ENCODE assay signal across 11 mouse cellular contexts in genomic region chr6:136524751-136525150, GRCm38 (mm10). TPM values are rescaled to one million over a fixed set of nuclear protein-coding genes. Genes with fewer than 3 reads are reported as not detected.
DNase-seq lines count a peak whose midpoint lies in the region; ATAC-seq and TF ChIP-seq lines count a peak whose summit lies in the region.
"Had no signal": no experiment of that assay in that cellular context is flagged by ENCODE, and none has a peak within 500 bp of the region (broad histone marks: within the 10 kb centered on the region; RNA-seq: fewer than 3 reads in every experiment).

No protein-coding gene starts in this region.

- H3K4me1 ChIP-seq in G1E (ENCODE audit: insufficient read depth, low read depth, low read length) = peaks cover 36% of the 10 kb centered on the region
- H3K4me1 ChIP-seq in cerebellum, adult 2 months (ENCODE audit: control insufficient read depth, insufficient read depth, low read length) = peaks cover 3% of the 10 kb centered on the region; the same call in 1 of the 2 replicates

- TF ChIP-seq CTCF in G1E (IDR thresholded peaks at IDR 0.05; ENCODE audit: low read depth, low read length) = no peak
- no peak for TF ChIP-seq CTCF in cerebellum, adult 2 months (IDR thresholded peaks at IDR 0.05; ENCODE audit: borderline replicate concordance, insufficient read depth, low read depth, low read length)

- no peak overlapping the region for H3K4me3 ChIP-seq in G1E (ENCODE audit: low read depth, low read length)
- H3K4me3 ChIP-seq in cerebellum, adult 2 months (replicated peaks; ENCODE audit: insufficient read depth, low read depth, low read length) = no peak overlapping the region
- H3K4me3 ChIP-seq: embryonic facial prominence, embryonic 13.5 days; limb, embryonic 15.5 days had no signal

- 91% methylated on average over 4 of the region's 4 CpGs for WGBS in cerebellum, adult 2 months

- H3K27me3 ChIP-seq in G1E (ENCODE audit: insufficient read depth, low read length) = no peaks in the 10 kb centered on the region
- no peaks in the 10 kb centered on the region for H3K27me3 ChIP-seq in cerebellum, adult 2 months (ENCODE audit: control insufficient read depth, insufficient read depth, low read length)
- H3K27me3 ChIP-seq: embryonic facial prominence, embryonic 13.5 days; limb, embryonic 15.5 days had no signal

- no peak overlapping the region for H3K27ac ChIP-seq in cerebellum, adult 2 months (ENCODE audit: insufficient read depth, low read length)
- H3K27ac ChIP-seq: embryonic facial prominence, embryonic 13.5 days; limb, embryonic 15.5 days had no signal

- no peak for TF ChIP-seq POLR2A in cerebellum, adult 2 months (IDR thresholded peaks at IDR 0.05; ENCODE audit: borderline replicate concordance, insufficient read depth, low read length)

- ATAC-seq in G1E (ENCODE audit: extremely low read depth, insufficient number of reproducible peaks, low FRiP score, poor library complexity, severe bottlenecking) = peak; percentile 61; the same call in 1 of the 2 replicates
- no peak for ATAC-seq in erythroid progenitor cell, adult 5-6 weeks (replicated peaks; ENCODE audit: low FRiP score, poor library complexity, severe bottlenecking)

- peak; percentile 56 for DNase-seq in lung, postnatal 36 days
- DNase-seq in lung, postnatal 14 days = no peak
- DNase-seq in G1E (ENCODE audit: low spot score) = no peak
- DNase-seq in adrenal gland, postnatal 25 days = peak; percentile 13
- DNase-seq in kidney, postnatal 36 days = peak; percentile 45 to 57
- no peak for DNase-seq in cerebellum, adult 2 months
- DNase-seq: cerebellum, adult 11 months; gastrocnemius, postnatal 14 days had no signal

- H3K36me3 ChIP-seq in G1E (replicated peaks) = peaks cover 11% of the 10 kb centered on the region

- 0 out of 2 replicates have a peak, but pooled peaks cover 3% of the 10 kb centered on the region for H3K9me3 ChIP-seq in G1E (replicated peaks)
- H3K9me3 ChIP-seq: limb, embryonic 15.5 days had no signal

RNA-seq across cellular contexts. Expression of gene Atf7ip, which starts 18.8 kb away (rescaled TPM):
- total RNA-seq in G1E (2014; fragmentation: Nextera tagmentation) (192 and 235 TPM in 2 replicates), G1E (2017) (22.9 and 34.6 TPM in 2 replicates)
- 22.0 and 24.2 TPM in 2 replicates for polyA plus RNA-seq in G1E (2012)
- total RNA-seq in adrenal gland, postnatal 25 days (2021) = 84.0 and 117 TPM in 2 replicates
- total RNA-seq in erythroid progenitor cell, adult 5-6 weeks (2015; ENCODE audit: low replicate concordance) = 260 and 305 TPM in 2 replicates
- total RNA-seq in erythroid progenitor cell, adult 5-6 weeks (2017; ENCODE audit: low replicate concordance) = 311 and 332 TPM in 2 replicates
- 70.5 and 83.0 TPM in 2 replicates for polyA plus RNA-seq in cerebellum, adult 2 months (2012; rRNA removed)

Comparison
In these comparisons a context has a peak if more than half of its experiments do, and no peak if none do; other contexts are left out.
1. DNase-seq: peak in lung, postnatal 36 days (single experiment), adrenal gland, postnatal 25 days (single experiment) and kidney, postnatal 36 days (2 of 2); none in lung, postnatal 14 days (single experiment), G1E (single experiment) and cerebellum, adult 2 months (0 of 2).